Mouse (Mus musculus): Measurements from ENCODE around the gene Tuba4a.

Gene Tuba4a

GRCm38 (mm10) chr1:75168093-75168471, 51.6 kb downstream of the Tuba4a start:
- DNase-seq (ENCODE audit: low spot score in 2 of 2) = peak in 1 of 2 experiments; percentile 27
